Mouse (Mus musculus) C2C12 (cell line): ENCODE results near the gene Pitpnm3.

Experiments used
- CTCF ChIP-seq: IDR thresholded peaks from one replicate; pipeline ENCODE4 v1.5.1; 2011; ENCODE audit not compliant: control insufficient read depth, insufficient read depth, insufficient read length
- MAX ChIP-seq: IDR thresholded peaks from one replicate; pipeline ENCODE4 v1.6.1; 2011; ENCODE audit warnings: mild to moderate bottlenecking, control low read depth

GRCm38 (mm10) chr11:72042631-72043030 is 92.9 kb downstream of the Pitpnm3 start:
- TF ChIP-seq CTCF: no peak
- peak; percentile 71 for TF ChIP-seq MAX
